Mouse (Mus musculus): ENCODE results near the gene Susd1. TPM values are rescaled to one million over a fixed set of nuclear protein-coding genes. Genes with fewer than 3 reads are reported as not detected.

The Susd1 gene
- polyA plus RNA-seq, 1 experiment, result 8.8 TPM

- no peak for TF ChIP-seq POLR2A (IDR thresholded peaks at IDR 0.05; ENCODE audit: low read depth, low read length)
- no peak for TF ChIP-seq CTCF (conservative IDR thresholded peaks at IDR 0.05; ENCODE audit: insufficient read depth, insufficient read length, low read depth, low read length)
- DNase-seq, result no peak
- Histone ChIP-seq H3K27ac (ENCODE audit: insufficient read depth, low read depth, low read length) (no peak overlapping the region), H3K36me3 (ENCODE audit: control insufficient read depth, insufficient read depth, low read length) (no peaks in the 10 kb centered on the region), H3K27me3 (replicated peaks; ENCODE audit: control insufficient read depth, insufficient read depth, low read length) (no peaks in the 10 kb centered on the region), H3K4me3 (ENCODE audit: insufficient read depth, low read depth, low read length) (no peak overlapping the region), H3K4me1 (ENCODE audit: control insufficient read depth, insufficient read depth, low read length) (peaks cover 4% of the 10 kb centered on the region; the same call in 1 of the 2 replicates)
- WGBS, result 66% methylated on average over 7 of the region's 7 CpGs
Measured at GRCm38 (mm10) chr4:59420695-59421368, 17.6 kb downstream of the Susd1 start.

- WGBS, result 74% methylated on average over 4 of the region's 4 CpGs
- peaks cover 4% of the 10 kb centered on the region; the same call in 1 of the 2 replicates for H3K4me1 ChIP-seq (ENCODE audit: control insufficient read depth, insufficient read depth, low read length)
- H3K36me3 ChIP-seq (ENCODE audit: control insufficient read depth, insufficient read depth, low read length), result no peaks in the 10 kb centered on the region
- H3K27me3 ChIP-seq (replicated peaks; ENCODE audit: control insufficient read depth, insufficient read depth, low read length), result no peaks in the 10 kb centered on the region
- no peak overlapping the region for H3K4me3 ChIP-seq (ENCODE audit: insufficient read depth, low read depth, low read length)
- DNase-seq, result no peak
- TF ChIP-seq POLR2A (IDR thresholded peaks at IDR 0.05; ENCODE audit: low read depth, low read length) (no peak), CTCF (conservative IDR thresholded peaks at IDR 0.05; ENCODE audit: insufficient read depth, insufficient read length, low read depth, low read length) (no peak)
- no peak overlapping the region for H3K27ac ChIP-seq (ENCODE audit: insufficient read depth, low read depth, low read length)
Measured at GRCm38 (mm10) chr4:59419211-59419610, 19.2 kb downstream of the Susd1 start.

- Histone ChIP-seq H3K27me3 (replicated peaks; ENCODE audit: control insufficient read depth, insufficient read depth, low read length) (no peaks in the 10 kb centered on the region), H3K4me1 (ENCODE audit: control insufficient read depth, insufficient read depth, low read length) (no peaks in the 10 kb centered on the region), H3K27ac (ENCODE audit: insufficient read depth, low read depth, low read length) (no peak overlapping the region), H3K36me3 (ENCODE audit: control insufficient read depth, insufficient read depth, low read length) (no peaks in the 10 kb centered on the region), H3K4me3 (ENCODE audit: insufficient read depth, low read depth, low read length) (no peak overlapping the region)
- TF ChIP-seq POLR2A (IDR thresholded peaks at IDR 0.05; ENCODE audit: low read depth, low read length) (no peak), CTCF (conservative IDR thresholded peaks at IDR 0.05; ENCODE audit: insufficient read depth, insufficient read length, low read depth, low read length) (no peak)
- no peak for DNase-seq
- WGBS, result 95% methylated on average over 5 of the region's 5 CpGs
Measured at GRCm38 (mm10) chr4:59413428-59413827, 25.0 kb downstream of the Susd1 start.

GRCm38 (mm10) chr4:59411153-59411552, 27.3 kb downstream of the Susd1 start:
- WGBS, result 87% methylated on average over 9 of the region's 9 CpGs
- no peak for TF ChIP-seq CTCF (conservative IDR thresholded peaks at IDR 0.05; ENCODE audit: insufficient read depth, insufficient read length, low read depth, low read length)
- TF ChIP-seq POLR2A (IDR thresholded peaks at IDR 0.05; ENCODE audit: low read depth, low read length), result no peak
- no peaks in the 10 kb centered on the region for H3K27me3 ChIP-seq (replicated peaks; ENCODE audit: control insufficient read depth, insufficient read depth, low read length)

GRCm38 (mm10) chr4:59407766-59408165, 30.7 kb downstream of the Susd1 start:
- no peak for DNase-seq
- WGBS, result 83% methylated on average over 4 of the region's 4 CpGs

More at GRCm38 (mm10) chr4:59411153-59411552, 27.3 kb downstream of the Susd1 start:
- Histone ChIP-seq H3K4me1 (ENCODE audit: control insufficient read depth, insufficient read depth, low read length) (no peaks in the 10 kb centered on the region), H3K4me3 (ENCODE audit: insufficient read depth, low read depth, low read length) (no peak overlapping the region), H3K27ac (ENCODE audit: insufficient read depth, low read depth, low read length) (no peak overlapping the region), H3K36me3 (ENCODE audit: control insufficient read depth, insufficient read depth, low read length) (no peaks in the 10 kb centered on the region)
- DNase-seq, result no peak

GRCm38 (mm10) chr4:59404375-59404774, 34.1 kb downstream of the Susd1 start:
- 49% methylated on average over 6 of the region's 6 CpGs for WGBS
- DNase-seq, result no peak

More at GRCm38 (mm10) chr4:59407766-59408165, 30.7 kb downstream of the Susd1 start:
- Histone ChIP-seq H3K27me3 (replicated peaks; ENCODE audit: control insufficient read depth, insufficient read depth, low read length) (no peaks in the 10 kb centered on the region), H3K27ac (ENCODE audit: insufficient read depth, low read depth, low read length) (no peak overlapping the region), H3K4me1 (ENCODE audit: control insufficient read depth, insufficient read depth, low read length) (no peaks in the 10 kb centered on the region), H3K36me3 (ENCODE audit: control insufficient read depth, insufficient read depth, low read length) (no peaks in the 10 kb centered on the region), H3K4me3 (ENCODE audit: insufficient read depth, low read depth, low read length) (no peak overlapping the region)
- TF ChIP-seq POLR2A (IDR thresholded peaks at IDR 0.05; ENCODE audit: low read depth, low read length) (no peak), CTCF (conservative IDR thresholded peaks at IDR 0.05; ENCODE audit: insufficient read depth, insufficient read length, low read depth, low read length) (no peak)

GRCm38 (mm10) chr4:59400931-59401330, 37.5 kb downstream of the Susd1 start:
- Histone ChIP-seq H3K27ac (ENCODE audit: insufficient read depth, low read depth, low read length) (no peak overlapping the region), H3K4me1 (ENCODE audit: control insufficient read depth, insufficient read depth, low read length) (peaks cover 3% of the 10 kb centered on the region; the same call in 1 of the 2 replicates), H3K27me3 (replicated peaks; ENCODE audit: control insufficient read depth, insufficient read depth, low read length) (no peaks in the 10 kb centered on the region), H3K4me3 (ENCODE audit: insufficient read depth, low read depth, low read length) (no peak overlapping the region), H3K36me3 (ENCODE audit: control insufficient read depth, insufficient read depth, low read length) (no peaks in the 10 kb centered on the region)
- WGBS, result 79% methylated on average over 10 of the region's 10 CpGs
- TF ChIP-seq CTCF (conservative IDR thresholded peaks at IDR 0.05; ENCODE audit: insufficient read depth, insufficient read length, low read depth, low read length) (no peak), POLR2A (IDR thresholded peaks at IDR 0.05; ENCODE audit: low read depth, low read length) (no peak)
- no peak for DNase-seq

More at GRCm38 (mm10) chr4:59404375-59404774, 34.1 kb downstream of the Susd1 start:
- Histone ChIP-seq H3K27ac (ENCODE audit: insufficient read depth, low read depth, low read length) (no peak overlapping the region), H3K27me3 (replicated peaks; ENCODE audit: control insufficient read depth, insufficient read depth, low read length) (no peaks in the 10 kb centered on the region), H3K4me3 (ENCODE audit: insufficient read depth, low read depth, low read length) (no peak overlapping the region), H3K36me3 (ENCODE audit: control insufficient read depth, insufficient read depth, low read length) (no peaks in the 10 kb centered on the region), H3K4me1 (ENCODE audit: control insufficient read depth, insufficient read depth, low read length) (no peaks in the 10 kb centered on the region)
- TF ChIP-seq CTCF (conservative IDR thresholded peaks at IDR 0.05; ENCODE audit: insufficient read depth, insufficient read length, low read depth, low read length) (no peak), POLR2A (IDR thresholded peaks at IDR 0.05; ENCODE audit: low read depth, low read length) (no peak)
